In genomic region chr14:79065636-79066035, GRCm38 (mm10) we compare ENCODE assay signal across 25 mouse cellular contexts.
DNase-seq lines count a peak whose midpoint lies in the region; ATAC-seq and TF ChIP-seq lines count a peak whose summit lies in the region.
"Had no signal": no experiment of that assay in that cellular context is flagged by ENCODE, and none has a peak within 500 bp of the region (broad histone marks: within the 10 kb centered on the region; RNA-seq: fewer than 3 reads in every experiment).

No protein-coding gene starts in this region.

- H3K27me3 ChIP-seq in kidney, postnatal 0 days (ENCODE audit: insufficient read depth, low read length) = no peaks in the 10 kb centered on the region
- H3K27me3 ChIP-seq in kidney, embryonic 16.5 days (ENCODE audit: insufficient read depth, low read length) = no peaks in the 10 kb centered on the region
- H3K27me3 ChIP-seq: embryonic facial prominence, embryonic 12.5 days; forebrain, embryonic 12.5 days; heart, embryonic 13.5 days; hindbrain, embryonic 12.5 days; limb, embryonic 12.5 days had no signal

- peak; percentile 73 for DNase-seq in kidney, postnatal 0 days (ENCODE audit: low spot score)
- peak; percentile 9 to 36 for DNase-seq in right cerebral cortex, postnatal 36 days (ENCODE audit: low spot score in 2 of 2)
- no peak for DNase-seq in right cerebral cortex, postnatal 10 days (ENCODE audit: low spot score in 2 of 2)
- DNase-seq in brain, adult 2 months (ENCODE audit: low read depth, low spot score) = peak; percentile 84
- DNase-seq in B cell, adult 2 months = no peak
- no peak for DNase-seq in ovary, postnatal 14 days (ENCODE audit: low spot score)
- DNase-seq: adrenal gland, adult 2 months; cerebellum, adult 18-20 months; cerebellum, postnatal 25 days; gastrocnemius, postnatal 36 days; heart, adult 2 months; kidney, postnatal 4 days; liver, postnatal 0 days; thymus, adult 2 months had no signal

- no peak overlapping the region for H3K4me3 ChIP-seq in kidney, postnatal 0 days (replicated peaks; ENCODE audit: low read depth, low read length)
- no peak overlapping the region for H3K4me3 ChIP-seq in kidney, embryonic 16.5 days (ENCODE audit: low read length)
- H3K4me3 ChIP-seq: embryonic facial prominence, embryonic 12.5 days; forebrain, embryonic 12.5 days; heart, adult 2 months; heart, embryonic 13.5 days; hindbrain, embryonic 12.5 days; limb, embryonic 12.5 days; midbrain, embryonic 10.5 days had no signal

- no peaks in the 10 kb centered on the region for H3K4me1 ChIP-seq in kidney, postnatal 0 days (replicated peaks; ENCODE audit: insufficient read depth, low read length)
- no peaks in the 10 kb centered on the region for H3K4me1 ChIP-seq in kidney, embryonic 16.5 days (ENCODE audit: insufficient read depth, low read length)
- H3K4me1 ChIP-seq: embryonic facial prominence, embryonic 12.5 days; forebrain, embryonic 12.5 days; heart, embryonic 13.5 days; hindbrain, embryonic 12.5 days; limb, embryonic 12.5 days; midbrain, embryonic 10.5 days had no signal

- WGBS in kidney, postnatal 0 days = 59% methylated on average over 3 of the region's 3 CpGs
- 67% methylated on average over 3 of the region's 3 CpGs for WGBS in kidney, embryonic 16.5 days

- ATAC-seq in kidney, postnatal 0 days (replicated peaks; ENCODE audit: low FRiP score, low read depth) = no peak
- no peak for ATAC-seq in kidney, embryonic 16.5 days (ENCODE audit: low FRiP score, low TSS enrichment)
- ATAC-seq: intestine, postnatal 0 days; liver, postnatal 0 days; lung, postnatal 0 days; midbrain, embryonic 16.5 days had no signal

- H3K9me3 ChIP-seq in kidney, postnatal 0 days (replicated peaks; ENCODE audit: low read length) = no peaks in the 10 kb centered on the region
- no peaks in the 10 kb centered on the region for H3K9me3 ChIP-seq in kidney, embryonic 16.5 days (ENCODE audit: low read length)
- H3K9me3 ChIP-seq: embryonic facial prominence, embryonic 12.5 days; forebrain, embryonic 12.5 days; heart, embryonic 13.5 days; hindbrain, embryonic 12.5 days; limb, embryonic 12.5 days; midbrain, embryonic 10.5 days had no signal

- no peak for TF ChIP-seq CTCF in kidney, postnatal 0 days (IDR thresholded peaks at IDR 0.05; ENCODE audit: low read depth)

- H3K36me3 ChIP-seq in kidney, postnatal 0 days (ENCODE audit: insufficient read depth, low read length) = peaks cover 3% of the 10 kb centered on the region; the same call in 1 of the 2 replicates
- H3K36me3 ChIP-seq in kidney, embryonic 16.5 days (ENCODE audit: insufficient read depth, low read length) = peaks cover 3% of the 10 kb centered on the region; the same call in 1 of the 2 replicates
- H3K36me3 ChIP-seq: embryonic facial prominence, embryonic 12.5 days; forebrain, embryonic 12.5 days; hindbrain, embryonic 12.5 days; limb, embryonic 12.5 days; midbrain, embryonic 10.5 days had no signal

- H3K4me2 ChIP-seq in kidney, postnatal 0 days (ENCODE audit: low read length) = no peak overlapping the region
- no peak overlapping the region for H3K4me2 ChIP-seq in kidney, embryonic 16.5 days (replicated peaks; ENCODE audit: low read depth, low read length)
- H3K4me2 ChIP-seq: embryonic facial prominence, embryonic 12.5 days; forebrain, embryonic 12.5 days; heart, embryonic 13.5 days; hindbrain, embryonic 12.5 days; limb, embryonic 12.5 days; liver, embryonic 11.5 days had no signal

- H3K27ac ChIP-seq in kidney, postnatal 0 days = no peak overlapping the region
- no peak overlapping the region for H3K27ac ChIP-seq in kidney, embryonic 16.5 days (ENCODE audit: low read length)
- H3K27ac ChIP-seq: embryonic facial prominence, embryonic 12.5 days; forebrain, embryonic 12.5 days; heart, adult 2 months; heart, embryonic 13.5 days; hindbrain, embryonic 12.5 days; limb, embryonic 12.5 days; midbrain, embryonic 10.5 days had no signal

- no peak overlapping the region for H3K9ac ChIP-seq in kidney, postnatal 0 days (ENCODE audit: low read depth, low read length)
- no peak overlapping the region for H3K9ac ChIP-seq in kidney, embryonic 16.5 days (replicated peaks; ENCODE audit: low read length)
- H3K9ac ChIP-seq: embryonic facial prominence, embryonic 12.5 days; forebrain, embryonic 12.5 days; heart, embryonic 13.5 days; hindbrain, embryonic 12.5 days; limb, embryonic 12.5 days; liver, postnatal 0 days had no signal

Comparison
In these comparisons a context has a peak if more than half of its experiments do, and no peak if none do; other contexts are left out.
1. DNase-seq: peak in kidney, postnatal 0 days (single experiment), right cerebral cortex, postnatal 36 days (2 of 2) and brain, adult 2 months (single experiment); none in right cerebral cortex, postnatal 10 days (0 of 2), B cell, adult 2 months (0 of 2) and ovary, postnatal 14 days (single experiment).